Mouse (Mus musculus): ENCODE results near the gene Dtnb. TPM values are rescaled to one million over a fixed set of nuclear protein-coding genes. Genes with fewer than 3 reads are reported as not detected.

Dtnb gene
- polyA plus RNA-seq, 2 experiments from 2014 or later = 20.2 to 20.4 TPM

- no peak for ATAC-seq
Measured at GRCm38 (mm10) chr12:3808396-3808981, 236.3 kb downstream of the Dtnb start.

- no peak for ATAC-seq
Measured at GRCm38 (mm10) chr12:3809520-3810180, 237.5 kb downstream of the Dtnb start.

DNA sequence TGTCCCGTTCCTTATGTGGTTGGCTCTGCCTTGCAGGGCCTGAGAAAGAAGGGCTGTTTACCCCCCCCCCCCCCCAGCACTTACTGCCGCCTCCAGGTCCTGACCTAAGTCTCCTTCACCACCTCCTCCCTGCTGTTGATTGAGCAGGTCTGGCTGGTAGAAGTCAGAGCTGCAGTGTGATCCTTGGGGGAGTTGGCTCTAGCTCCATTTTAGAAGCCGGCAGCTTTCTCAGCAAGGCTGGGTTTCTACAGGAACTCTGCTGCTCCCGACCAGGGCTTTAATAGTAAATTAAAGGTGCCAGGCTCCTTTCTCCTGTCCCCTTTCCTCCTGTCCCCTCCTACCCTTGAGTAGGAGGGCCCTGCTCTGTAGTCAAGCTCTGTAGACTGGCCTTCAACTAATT lies 238.3 kb downstream of the Dtnb start:
- no peak for ATAC-seq

DNA sequence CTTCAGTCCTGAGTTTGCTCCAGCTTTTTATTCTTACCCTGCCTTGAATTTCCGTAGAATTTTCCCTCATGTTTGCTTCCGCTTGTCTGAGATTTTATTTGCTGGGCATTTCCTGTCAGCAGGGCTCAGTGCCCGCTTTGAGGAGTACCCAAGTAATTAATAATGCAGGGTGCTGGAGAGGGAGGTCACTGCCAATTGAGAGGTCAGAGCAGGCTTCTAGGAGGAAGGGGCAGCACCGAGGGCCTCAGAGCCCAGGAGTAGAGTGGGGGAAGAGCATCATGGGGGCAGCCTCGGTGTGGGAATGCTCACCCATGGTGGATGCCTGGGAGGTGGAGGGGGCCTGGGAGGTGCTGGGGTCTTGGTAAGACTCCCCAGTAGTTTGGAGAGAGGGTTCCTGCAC lies 239.4 kb downstream of the Dtnb start:
- no peak for ATAC-seq

DNA sequence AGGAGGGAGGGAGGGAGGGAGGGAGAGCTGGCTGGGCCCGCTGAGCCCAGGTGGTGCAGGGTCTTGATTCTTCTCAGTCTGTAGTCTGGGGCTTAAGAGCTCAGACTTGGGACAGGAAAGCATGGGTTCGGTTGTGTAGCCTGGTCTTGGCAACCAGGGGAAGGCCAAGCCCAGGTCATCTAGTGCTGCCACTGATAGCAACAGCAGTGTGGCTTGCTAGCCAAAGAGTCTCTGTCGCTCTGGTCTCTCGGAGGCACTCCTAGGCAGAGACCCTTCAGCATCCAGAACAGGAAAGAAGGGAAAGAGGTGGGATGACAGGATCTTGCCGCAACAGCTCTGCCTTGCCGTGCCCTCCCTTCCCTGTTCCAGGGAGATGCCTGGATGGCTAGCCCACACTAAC lies 240.1 kb downstream of the Dtnb start:
- no peak for ATAC-seq

GRCm38 (mm10) chr12:3813138-3813537 lies 241.0 kb downstream of the Dtnb start:
- no peak for ATAC-seq

GRCm38 (mm10) chr12:3815386-3815785 lies 243.2 kb downstream of the Dtnb start:
- ATAC-seq = no peak

- no peak for ATAC-seq
Measured at GRCm38 (mm10) chr12:3817033-3817432, 244.9 kb downstream of the Dtnb start.

DNA sequence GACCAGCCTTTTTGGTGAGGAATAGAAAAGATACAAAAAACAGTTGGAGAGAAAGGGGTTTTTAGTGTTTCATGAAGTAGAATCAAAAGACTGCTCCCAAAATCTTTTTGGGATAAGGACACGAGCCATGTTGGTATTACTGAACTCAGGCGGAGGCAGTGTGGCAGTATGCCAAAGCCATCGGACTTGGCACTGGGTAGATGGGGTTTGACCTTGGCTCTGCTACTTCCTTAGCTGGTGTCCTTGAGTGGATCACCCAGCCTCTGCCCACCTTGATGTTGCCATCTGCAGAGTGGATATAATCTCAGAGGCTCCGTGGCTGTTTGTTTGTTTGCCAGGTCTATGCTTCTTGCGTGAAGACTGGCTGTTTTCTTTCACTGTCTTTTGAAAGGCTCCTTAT lies 245.4 kb downstream of the Dtnb start:
- ATAC-seq = no peak

- no peak for ATAC-seq
Measured at GRCm38 (mm10) chr12:3819899-3820298, 247.7 kb downstream of the Dtnb start.

GRCm38 (mm10) chr12:3823408-3823807 lies 251.2 kb downstream of the Dtnb start:
- ATAC-seq = peak; percentile 50

- peak; percentile 18 for ATAC-seq
Measured at GRCm38 (mm10) chr12:3824906-3825713, 252.9 kb downstream of the Dtnb start.

- no peak for ATAC-seq
Measured at GRCm38 (mm10) chr12:3825714-3826080, 253.5 kb downstream of the Dtnb start.

DNA sequence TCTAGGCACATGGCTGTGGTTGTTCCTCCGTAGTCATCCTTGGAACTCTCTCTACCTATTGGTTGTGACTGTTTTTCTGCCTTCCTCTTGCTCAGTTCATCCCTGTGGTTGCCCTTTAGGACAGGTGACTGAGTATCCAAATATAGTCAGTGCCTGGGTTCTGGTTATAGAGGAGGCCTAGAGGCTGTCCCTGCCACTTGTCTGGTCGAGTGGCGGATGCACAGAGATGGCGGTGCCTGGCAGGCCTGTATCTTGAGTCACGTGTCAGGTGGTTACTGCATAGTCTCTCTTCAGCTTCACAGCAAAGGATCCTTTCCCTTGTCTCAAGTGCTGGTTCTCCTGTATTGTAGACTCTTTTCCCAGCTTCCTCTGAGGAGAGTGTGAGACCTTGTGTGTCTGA lies 255.6 kb downstream of the Dtnb start:
- ATAC-seq = no peak

Other genes starting within 250 kb of the Dtnb start
- gene Kif3c, start 207.2 kb upstream of the Dtnb start, polyA plus RNA-seq (2017; shearing (Covaris generic)) = 1 to 10 TPM; 1.8 to 3.7 TPM
- gene Asxl2, start 145.5 kb upstream of the Dtnb start, polyA plus RNA-seq (2017; shearing (Covaris generic)) = 10 to 100 TPM; 41.4 to 45.4 TPM
- gene Dnmt3a, start 233.6 kb downstream of the Dtnb start, polyA plus RNA-seq (2017; shearing (Covaris generic)) = 10 to 100 TPM; 17.9 to 22.9 TPM

All from activated CD4-positive, CD25-positive, alpha-beta regulatory T cell, adult 4 months (primary cell).